Mouse (Mus musculus): ENCODE data around the gene Oas2.

Oas2 gene

DNA sequence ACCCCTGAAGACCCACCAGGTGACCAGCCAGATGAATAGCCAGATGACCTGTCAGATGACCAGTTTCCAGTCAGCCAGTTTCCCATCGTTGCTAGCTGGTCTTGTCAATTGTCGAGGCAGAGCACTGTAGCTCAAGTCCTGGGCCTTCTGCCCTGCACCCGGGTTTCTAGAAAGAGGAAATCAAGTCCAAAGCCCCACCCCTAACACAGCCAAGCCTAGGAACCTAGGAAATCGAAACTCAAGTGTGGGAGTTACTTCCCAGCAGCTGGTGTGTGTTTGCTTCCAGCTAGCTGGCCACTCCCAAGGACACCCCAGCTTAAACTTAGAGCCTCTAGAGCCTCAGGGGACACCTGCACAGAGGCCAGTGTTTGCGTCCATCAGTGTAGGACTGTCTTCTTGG is at the start of gene Oas2:
Oas2 (minus strand) TSS at position 166 of the 400 bp plus-strand sequence.
- in situ Hi-C loops (cut with MboI; ENCODE audit: unreplicated experiment in 2 of 2), result loop anchor here (5.0 to 25.0 kb wide), 3 partner anchors 132 to 262 kb away; partner anchors contain the start of genes Ddx54 (in 1 of the 2), Rita1 (in 1 of the 2) and Sds (in 1 of the 2)

DNA sequence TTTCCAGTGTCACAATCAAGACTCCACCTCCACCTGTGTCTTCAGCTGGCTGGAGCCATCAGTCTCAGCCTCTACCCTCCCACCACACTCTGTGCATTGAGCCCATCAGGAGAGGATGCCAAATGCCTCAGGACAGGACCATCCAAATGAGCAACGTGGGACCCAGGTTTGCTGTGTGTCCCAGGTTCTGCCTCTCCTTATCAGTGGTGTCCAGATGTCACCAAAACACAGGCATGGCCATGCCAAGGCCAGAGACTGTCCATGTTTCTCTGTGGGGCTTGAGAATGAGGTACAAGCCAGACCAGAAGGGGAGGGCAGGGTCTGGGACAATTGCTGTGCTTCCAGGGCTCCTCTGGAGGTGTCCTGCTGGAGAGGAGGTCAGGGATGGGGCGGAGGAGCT is 49.3 kb upstream of the Oas2 start:
- in situ Hi-C loops (cut with MboI; ENCODE audit: unreplicated experiment in 2 of 2), result loop anchor here in 1 of 2 experiments (10.0 kb wide), 1 partner anchor 46 kb away; the partner anchor contains the start of gene Oas1f

DNA sequence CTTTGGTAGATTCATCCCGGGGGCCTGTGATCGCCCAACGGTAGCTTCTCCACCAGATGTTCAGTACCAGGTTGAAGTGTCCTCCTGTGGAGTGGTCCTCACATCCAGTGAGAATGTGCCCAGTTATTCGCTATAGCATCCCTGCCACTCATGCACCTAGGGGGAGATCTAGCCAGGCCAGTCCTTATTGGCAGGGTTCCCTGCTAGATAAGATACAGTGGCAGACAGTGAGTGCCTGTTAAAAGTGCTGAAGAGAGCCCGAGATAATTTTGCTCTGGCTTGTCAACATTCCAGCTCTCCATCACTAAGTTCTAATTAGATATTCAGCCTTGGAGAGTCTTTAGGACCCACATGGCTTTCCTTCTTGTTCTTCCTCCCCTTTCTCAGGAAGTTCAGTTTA is 48.5 kb upstream of the Oas2 start:
- in situ Hi-C loops (cut with MboI; ENCODE audit: unreplicated experiment in 2 of 2), result loop anchor here in 1 of 2 experiments (10.0 kb wide), 1 partner anchor 47 kb away; the partner anchor contains the start of gene Oas1f

- in situ Hi-C loops (cut with MboI; ENCODE audit: unreplicated experiment in 2 of 2), result loop anchor here in 1 of 2 experiments (10.0 kb wide), 1 partner anchor 49 kb away; the partner anchor contains the start of gene Oas1f
Measured at GRCm38 (mm10) chr5:120795480-120796034, 45.9 kb upstream of the Oas2 start, which contains the start of gene Oas1e. Gene Oas1e, minus strand, starts transcription at chr5:120795530.

GRCm38 (mm10) chr5:120793043-120793442 is 43.4 kb upstream of the Oas2 start:
- in situ Hi-C loops (cut with MboI; ENCODE audit: unreplicated experiment in 2 of 2), result loop anchor here in 1 of 2 experiments (10.0 kb wide), 1 partner anchor 52 kb away; the partner anchor contains the start of gene Oas1f

- in situ Hi-C loops (cut with MboI; ENCODE audit: unreplicated experiment in 2 of 2), result loop anchor here in 1 of 2 experiments (5.0 kb wide), 1 partner anchor 130 kb away; no protein-coding TSS in a partner anchor
Measured at GRCm38 (mm10) chr5:120787042-120787441, 37.4 kb upstream of the Oas2 start.

GRCm38 (mm10) chr5:120782446-120782845 is 32.8 kb upstream of the Oas2 start:
- in situ Hi-C loops (cut with MboI; ENCODE audit: unreplicated experiment in 2 of 2), result no loop called here

- in situ Hi-C loops (cut with MboI; ENCODE audit: unreplicated experiment in 2 of 2), result no loop called here
Measured at GRCm38 (mm10) chr5:120781646-120782045, 32.0 kb upstream of the Oas2 start.

DNA sequence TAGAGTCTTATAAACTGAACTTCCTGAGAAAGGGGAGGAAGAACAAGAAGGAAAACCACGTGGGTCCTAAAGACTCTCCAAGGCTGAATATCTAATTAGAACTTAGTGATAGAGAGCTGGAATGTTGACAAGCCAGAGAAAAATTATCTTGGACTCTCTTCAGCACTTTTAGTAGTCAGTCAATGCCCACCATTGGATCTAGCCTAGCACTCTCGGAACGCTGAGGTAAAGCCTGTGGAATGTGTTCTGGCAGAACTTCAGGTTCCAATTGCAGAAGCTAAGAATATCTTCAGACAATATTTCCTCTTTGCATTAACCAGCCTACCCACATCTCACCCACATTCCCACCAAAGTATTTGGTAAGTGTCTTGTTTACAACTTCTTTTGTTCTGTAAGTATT is 30.3 kb upstream of the Oas2 start:
- in situ Hi-C loops (cut with MboI; ENCODE audit: unreplicated experiment in 2 of 2), result no loop called here

DNA sequence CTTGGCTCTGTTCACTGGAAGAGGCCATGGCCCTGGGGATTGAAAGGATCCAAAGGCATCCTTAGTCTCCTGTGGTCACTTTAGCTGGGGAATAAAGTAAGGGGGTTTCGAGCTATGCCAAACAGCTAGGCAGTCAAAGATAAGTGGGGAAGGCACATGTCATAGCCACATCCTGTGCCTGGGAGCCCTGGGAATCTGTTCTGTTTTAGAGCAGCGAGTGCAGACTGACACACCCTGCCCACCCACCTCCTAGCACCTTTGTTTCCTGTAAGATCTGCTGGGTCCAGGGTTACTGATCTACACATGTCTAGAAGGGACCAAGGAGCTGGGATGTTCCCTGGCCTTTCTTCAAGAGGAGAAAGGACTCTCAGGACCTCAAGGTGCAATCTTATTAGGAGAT is 29.3 kb upstream of the Oas2 start:
- in situ Hi-C loops (cut with MboI; ENCODE audit: unreplicated experiment in 2 of 2), result no loop called here

DNA sequence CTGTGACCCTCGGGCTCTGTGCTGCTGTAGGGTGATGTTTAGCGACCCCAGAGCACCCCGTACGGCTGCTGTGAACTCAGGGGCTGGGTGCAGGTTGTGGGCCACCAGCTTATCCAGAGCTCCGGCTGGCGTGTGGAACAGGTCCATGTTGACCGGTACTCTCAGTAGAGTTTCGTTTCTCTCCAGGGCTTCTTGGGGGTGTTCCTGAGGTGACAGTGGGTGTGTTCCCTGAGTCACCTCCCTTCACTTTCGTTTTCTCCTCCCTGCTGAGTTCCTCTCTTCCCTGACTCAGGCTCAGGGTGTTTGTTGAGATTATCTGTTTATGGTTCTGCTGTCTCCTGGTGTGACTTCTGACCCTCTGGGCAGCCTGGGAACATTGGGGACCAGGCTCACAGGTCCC is 27.8 kb upstream of the Oas2 start, which contains the start of gene Oas3:
Oas3 (minus strand) TSS at position 184 of the 400 bp plus-strand sequence.
- in situ Hi-C loops (cut with MboI; ENCODE audit: unreplicated experiment in 2 of 2), result no loop called here

- in situ Hi-C loops (cut with MboI; ENCODE audit: unreplicated experiment in 2 of 2), result no loop called here
Measured at GRCm38 (mm10) chr5:120776801-120777200, 27.1 kb upstream of the Oas2 start.

DNA sequence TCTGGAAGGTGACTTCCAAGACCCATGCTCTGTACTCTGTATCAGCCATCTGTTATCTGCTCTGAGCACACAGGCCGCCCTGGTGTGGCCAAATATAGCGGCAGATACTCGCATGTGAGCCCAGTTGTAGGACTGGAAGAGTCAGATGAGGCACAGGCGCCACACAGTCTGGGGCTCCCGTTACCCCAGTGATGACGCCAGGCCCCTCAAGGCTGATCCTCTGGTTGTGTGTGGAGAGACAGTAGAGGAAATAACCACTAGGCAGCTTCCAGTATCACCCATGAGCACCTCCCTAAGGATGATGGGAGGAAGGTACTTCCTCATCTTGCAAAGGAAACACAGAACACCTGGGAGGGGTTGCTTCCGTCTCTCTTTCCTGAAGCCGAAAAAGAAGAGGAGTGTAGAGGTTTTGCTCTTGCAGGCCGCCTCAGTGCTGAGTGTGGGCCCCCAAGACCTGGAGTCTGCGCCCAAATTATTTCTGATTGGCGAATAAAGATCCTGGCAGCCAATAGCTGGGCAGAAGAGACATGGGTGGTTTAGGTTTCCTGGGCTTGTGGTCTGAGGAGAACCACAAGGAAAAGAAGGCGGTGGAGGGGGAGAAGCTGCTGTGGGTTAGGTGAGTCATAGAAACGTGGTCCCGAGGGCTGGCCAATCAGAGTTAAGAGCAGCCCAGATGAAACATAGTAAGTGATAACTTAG is 25.8 kb upstream of the Oas2 start:
- in situ Hi-C loops (cut with MboI; ENCODE audit: unreplicated experiment in 2 of 2), result no loop called here

DNA sequence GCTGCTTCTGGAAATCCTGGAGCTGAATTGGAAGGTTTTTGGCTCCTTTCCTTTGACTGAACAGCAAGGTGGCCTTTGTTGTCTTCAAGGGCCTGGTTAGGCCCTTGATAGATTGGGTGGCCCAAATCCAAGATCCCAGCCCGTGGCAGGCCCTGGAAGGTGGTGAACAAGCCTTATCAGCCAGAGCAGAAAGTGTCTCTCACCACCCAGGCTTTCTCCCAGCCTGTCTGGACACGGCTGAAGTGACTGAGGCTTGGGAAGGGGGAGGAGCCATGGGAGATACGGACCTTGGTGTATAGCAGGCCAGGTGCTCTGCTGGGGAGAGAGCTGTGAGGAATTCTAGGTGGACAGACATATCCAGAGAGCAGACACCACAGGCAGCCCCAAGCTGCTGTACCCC is 19.7 kb upstream of the Oas2 start:
- in situ Hi-C loops (cut with MboI; ENCODE audit: unreplicated experiment in 2 of 2), result no loop called here

- in situ Hi-C loops (cut with MboI; ENCODE audit: unreplicated experiment in 2 of 2), result no loop called here
Measured at GRCm38 (mm10) chr5:120765010-120765409, 15.4 kb upstream of the Oas2 start.

DNA sequence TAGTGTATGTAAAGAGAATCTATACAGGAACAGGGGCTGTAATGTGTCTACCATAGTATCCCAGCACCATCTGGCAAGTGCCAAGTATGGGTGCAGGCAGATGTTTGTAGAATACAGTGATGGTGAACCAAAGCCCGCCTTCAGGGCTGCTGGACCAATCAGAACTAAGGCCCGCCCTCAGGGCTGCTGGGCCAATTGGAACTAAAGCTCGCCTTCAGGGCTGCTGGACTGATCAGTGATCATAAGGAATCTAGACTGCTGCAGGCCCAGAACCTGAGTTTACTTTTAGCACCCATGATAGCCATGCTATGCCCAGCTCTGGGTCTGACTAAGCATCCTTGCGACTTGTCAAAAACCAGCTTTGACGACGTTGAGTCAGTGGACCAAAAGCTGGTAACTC is 12.2 kb upstream of the Oas2 start:
- in situ Hi-C loops (cut with MboI; ENCODE audit: unreplicated experiment in 2 of 2), result no loop called here

GRCm38 (mm10) chr5:120754215-120754614 is 4.6 kb upstream of the Oas2 start:
- in situ Hi-C loops (cut with MboI; ENCODE audit: unreplicated experiment in 2 of 2), result no loop called here

DNA sequence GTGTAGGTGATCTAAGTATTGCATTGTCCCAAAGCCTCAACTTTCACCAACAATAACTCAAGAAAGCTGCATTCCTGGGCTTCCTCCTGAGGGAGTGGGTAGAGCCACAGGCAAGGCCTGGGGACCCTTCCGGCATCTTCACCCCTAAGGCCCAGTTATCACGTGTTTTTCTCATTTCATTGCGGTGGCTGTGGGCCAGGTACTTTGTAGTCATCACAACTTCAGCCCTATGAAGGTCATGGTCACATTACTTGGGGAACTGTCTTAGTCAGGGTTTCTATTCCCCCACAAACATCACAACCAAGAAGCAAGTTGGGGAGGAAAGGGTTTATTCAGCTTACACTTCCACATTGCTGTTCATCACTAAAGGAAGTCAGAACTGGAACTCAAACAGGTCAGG is 3.1 kb upstream of the Oas2 start:
- in situ Hi-C loops (cut with MboI; ENCODE audit: unreplicated experiment in 2 of 2), result no loop called here

GRCm38 (mm10) chr5:120751206-120751605 is 1.6 kb upstream of the Oas2 start:
- in situ Hi-C loops (cut with MboI; ENCODE audit: unreplicated experiment in 2 of 2), result no loop called here

DNA sequence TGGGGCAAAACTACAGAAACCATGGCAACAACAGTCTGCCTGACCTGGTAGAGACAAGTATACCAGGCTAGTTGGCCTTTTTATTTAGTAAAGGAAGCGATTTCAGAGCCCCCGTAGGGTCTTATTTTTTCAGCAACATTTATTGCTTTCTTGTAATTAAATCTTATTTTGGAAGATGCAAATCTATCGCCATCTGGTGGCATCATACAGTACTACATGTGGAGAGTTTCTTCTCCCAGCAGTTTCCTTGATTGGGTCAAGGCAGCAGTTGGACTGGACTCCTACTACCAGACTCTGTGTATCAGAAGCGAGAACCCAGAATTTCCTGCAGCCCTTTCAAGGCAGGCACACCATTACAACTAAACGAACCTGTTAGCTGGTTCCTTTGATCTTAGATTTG is 3.2 kb downstream of the Oas2 start:
- in situ Hi-C loops (cut with MboI; ENCODE audit: unreplicated experiment in 2 of 2), result loop anchor here (5.0 to 25.0 kb wide), 3 partner anchors 129 to 259 kb away; partner anchors contain the start of genes Ddx54 (in 1 of the 2), Rita1 (in 1 of the 2) and Sds (in 1 of the 2)

DNA sequence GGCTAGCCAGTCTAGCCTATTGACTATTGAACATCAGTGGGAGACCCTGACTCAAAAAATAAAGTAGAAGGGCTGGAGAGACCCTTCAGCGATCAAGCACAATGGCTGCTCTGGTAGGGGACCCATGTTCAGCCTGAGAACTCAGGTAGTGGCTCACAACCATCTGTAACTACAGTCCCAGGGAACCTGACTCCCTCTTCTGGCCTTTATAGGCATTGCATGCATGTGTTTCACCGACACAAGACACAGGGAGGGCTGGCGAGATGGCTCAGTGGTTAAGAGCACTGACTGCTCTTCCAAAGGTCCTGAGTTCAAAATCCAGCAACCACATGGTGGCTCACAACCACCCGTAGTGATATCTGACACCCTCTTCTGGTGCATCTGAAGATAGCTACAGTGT is 7.5 kb downstream of the Oas2 start:
- in situ Hi-C loops (cut with MboI; ENCODE audit: unreplicated experiment in 2 of 2), result loop anchor here in 1 of 2 experiments (10.0 to 25.0 kb wide), 2 partner anchors 127 to 255 kb away; partner anchors contain the start of genes Ddx54, Rita1 and Sds
